Mouse (Mus musculus) hematopoietic stem cell, adult 5-6 weeks (primary cell): ENCODE measurements around the gene Siglec1. TPM values are rescaled to one million over a fixed set of nuclear protein-coding genes. Genes with fewer than 3 reads are reported as not detected.
"Not testable (repeated sequence)": the region's sequence is repeated elsewhere in the genome, so short reads cannot be mapped to it uniquely, and the experiment has no call there.

Experiments
- ATAC-seq, 2 experiments: fragments of 125-278 bp in 1 of 2; replicated peaks in 1 of 2; 2 replicates each; pipeline ENCODE4 v1.8.0; 2016 to 2017; ENCODE audit warnings: inconsistent platforms in 2 of 2, mild to moderate bottlenecking in 2 of 2, moderate number of reproducible peaks in 2 of 2, low read depth in 1 of 2, moderate TSS enrichment in 1 of 2; ENCODE audit not compliant: low FRiP score in 2 of 2, poor library complexity in 2 of 2, severe bottlenecking in 2 of 2, insufficient read depth in 1 of 2, low TSS enrichment in 1 of 2
- total RNA-seq: library from RNA; stranded (forward); fragments of 172-1452, 232-1000 nt; gene quantifications from 2 replicates; pipeline ENCODE4 v1.2.3, GENCODE M21; 2017

Siglec1 gene
- total RNA-seq, 1 experiment from 2014 or later = not detected

DNA sequence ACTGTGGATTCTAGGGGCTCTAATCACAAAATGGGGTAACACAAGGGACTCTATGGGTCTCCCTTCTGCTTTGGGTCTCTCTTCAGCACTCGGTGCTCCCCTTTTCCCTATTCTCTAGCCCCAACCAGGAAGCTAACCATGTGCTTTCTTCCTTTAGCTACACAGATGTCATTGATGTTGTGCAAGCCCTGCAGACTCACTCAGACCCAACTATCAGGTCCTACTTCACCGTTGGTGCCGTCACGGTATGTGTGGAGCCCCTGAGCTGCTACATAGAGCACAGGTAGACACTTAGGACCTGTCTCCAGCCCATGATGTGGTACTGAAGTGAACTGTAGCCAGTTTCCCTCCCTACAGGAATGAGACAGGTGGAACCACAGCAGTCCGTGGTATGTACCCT, 19.4 kb upstream of the Siglec1 start:
- ATAC-seq = no peak

DNA sequence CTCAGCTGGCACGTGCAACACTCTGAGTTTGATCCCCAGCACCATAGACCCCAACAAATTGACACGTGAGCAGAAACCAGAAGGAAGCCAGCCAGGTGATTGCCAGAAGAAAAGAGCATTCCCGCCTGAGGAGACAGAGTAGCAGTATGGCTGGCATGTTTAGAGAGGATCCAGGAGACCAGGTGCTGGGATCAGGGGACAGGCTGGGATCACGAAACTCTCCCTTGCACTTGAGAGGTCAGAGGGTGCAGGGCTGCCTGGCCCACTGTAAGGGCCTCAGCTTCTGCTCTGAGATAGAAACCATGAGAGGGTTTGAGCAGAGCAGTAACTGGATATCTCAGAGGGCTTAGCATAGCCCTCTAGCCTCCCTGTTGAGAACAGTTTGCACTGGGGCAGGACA, 18.5 kb upstream of the Siglec1 start:
- ATAC-seq = not testable (repeated sequence)

DNA sequence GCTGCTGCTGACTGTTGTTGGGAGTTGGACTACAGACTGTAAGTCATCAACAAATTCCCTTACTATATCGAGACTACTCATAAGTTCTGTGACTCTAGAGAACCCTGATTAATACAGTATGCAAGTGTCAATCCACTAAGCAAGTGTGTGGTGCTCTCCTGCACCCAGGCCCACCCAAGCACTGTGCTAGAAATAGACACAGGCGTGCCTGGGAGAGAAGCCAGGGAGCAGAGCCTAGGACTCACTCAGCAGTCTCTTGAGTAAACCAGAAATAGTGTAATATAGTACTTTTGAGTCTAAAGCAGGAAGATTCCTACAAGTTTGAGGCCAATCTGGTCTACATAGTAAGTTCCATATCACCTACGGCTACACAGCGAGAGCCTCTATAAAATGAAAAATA, 17.5 kb upstream of the Siglec1 start:
- ATAC-seq = no peak

DNA sequence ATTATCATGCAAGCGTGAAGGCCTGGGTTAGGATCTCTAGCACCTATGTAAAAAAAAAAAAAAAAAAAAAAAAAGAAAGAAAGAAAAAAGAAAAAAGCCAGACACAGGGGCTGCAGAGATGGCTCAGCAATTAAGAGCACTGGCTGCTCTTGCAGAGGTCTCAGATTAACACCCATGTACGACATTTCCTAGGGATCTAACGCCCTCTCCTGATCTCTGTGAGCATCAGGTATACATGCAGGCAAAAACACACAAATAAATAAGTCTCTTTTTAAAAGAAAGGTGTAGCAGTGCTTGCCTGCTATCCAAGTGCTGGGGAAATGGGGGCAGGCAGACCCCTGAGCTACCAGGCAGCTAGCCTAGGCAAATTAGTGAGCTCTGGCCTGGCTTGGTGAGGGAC, 15.0 kb upstream of the Siglec1 start:
- no peak for ATAC-seq

DNA sequence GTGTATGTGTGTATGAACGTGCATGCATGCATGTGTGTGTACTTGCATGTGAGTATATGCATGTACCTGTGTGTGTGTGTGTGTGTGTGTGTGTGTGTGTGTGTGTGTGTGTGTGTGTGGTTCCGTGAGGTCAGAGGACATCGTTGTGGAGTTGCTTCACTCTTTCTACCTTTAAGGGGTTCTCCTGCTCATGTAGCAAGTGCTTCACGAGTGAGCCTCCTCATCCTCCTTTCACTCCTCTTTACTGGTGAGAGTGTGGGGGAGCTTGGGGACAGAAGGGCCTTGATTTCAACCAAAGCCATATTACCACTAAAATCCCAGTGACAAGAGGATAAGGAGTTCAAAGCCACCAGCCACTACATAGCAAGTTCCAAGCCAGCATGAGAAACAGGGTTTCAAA, 10.5 kb upstream of the Siglec1 start:
- no peak for ATAC-seq

DNA sequence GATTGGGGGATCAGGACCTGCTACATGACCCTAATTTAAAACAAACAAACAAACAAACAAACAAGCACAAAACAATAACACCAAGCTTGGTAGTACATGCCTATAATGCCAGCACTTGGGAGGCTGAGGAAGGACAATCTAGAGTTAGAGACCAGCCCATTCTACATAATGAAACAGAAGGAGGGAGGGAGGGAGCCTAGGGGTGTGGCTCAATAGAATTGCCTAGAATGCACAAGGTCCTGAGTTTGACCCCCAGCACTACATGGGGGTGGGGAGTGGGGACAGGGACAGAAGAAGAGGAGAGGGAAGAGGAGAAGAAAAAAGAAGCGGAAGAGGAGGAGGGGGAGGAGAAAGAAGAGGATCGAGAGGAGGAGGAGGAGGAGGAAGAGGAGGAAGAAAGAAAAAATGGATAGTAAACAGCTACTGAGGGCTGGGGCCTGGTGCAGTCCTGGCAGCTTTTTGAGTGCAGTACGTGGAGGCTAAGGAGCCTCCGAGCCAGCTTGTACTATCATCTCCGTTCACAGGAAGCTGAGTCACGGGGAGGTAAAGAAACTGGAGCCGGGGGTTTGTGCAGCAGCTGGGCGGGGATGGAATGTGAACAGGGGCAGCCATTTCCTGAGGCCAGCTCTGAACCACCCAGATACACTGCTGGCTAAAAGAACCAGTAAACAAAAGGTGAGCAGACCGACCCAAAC, 9.7 kb upstream of the Siglec1 start:
- ATAC-seq = peak; percentile 79 to 87

DNA sequence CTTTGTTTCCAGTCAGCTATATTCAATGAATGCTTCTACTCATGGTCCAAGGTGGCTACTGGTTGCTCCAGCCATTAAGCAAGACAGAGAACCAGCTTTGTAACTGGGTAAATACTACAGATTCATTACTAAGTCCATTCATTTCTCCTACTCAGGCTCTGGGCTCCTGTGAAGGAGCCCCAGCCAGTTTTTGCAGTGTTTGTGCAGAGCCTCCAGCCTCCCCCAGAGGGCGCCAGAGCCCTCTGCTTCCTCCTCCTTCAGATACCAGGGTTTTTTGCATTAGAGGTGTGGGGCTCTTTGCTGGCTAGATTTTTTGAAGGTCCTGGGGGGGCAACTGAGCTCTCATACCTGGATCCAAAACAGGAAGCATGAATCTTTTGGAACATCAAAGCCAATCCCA, 8.3 kb upstream of the Siglec1 start:
- peak; percentile 60 to 74; a peak in 3 of 4 replicates for ATAC-seq

DNA sequence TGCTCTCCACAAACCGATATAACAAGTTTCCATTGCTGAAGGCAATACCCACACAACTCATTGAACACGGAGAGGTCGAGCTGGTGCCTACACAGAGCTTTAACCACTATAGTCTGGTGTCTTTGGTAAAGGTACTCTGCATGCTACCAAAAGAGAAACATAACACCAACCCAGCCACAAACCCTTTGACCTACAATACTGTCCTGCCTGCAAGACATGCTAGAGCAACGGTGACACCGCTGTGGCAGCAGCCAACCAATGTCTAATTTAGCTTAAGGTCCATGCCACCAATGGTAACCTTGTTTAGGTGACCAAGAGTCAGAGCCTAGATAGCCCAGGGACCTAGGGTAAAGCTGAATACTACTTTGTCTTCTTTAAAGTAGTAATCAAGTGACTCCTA, 7.0 kb upstream of the Siglec1 start:
- no peak for ATAC-seq

DNA sequence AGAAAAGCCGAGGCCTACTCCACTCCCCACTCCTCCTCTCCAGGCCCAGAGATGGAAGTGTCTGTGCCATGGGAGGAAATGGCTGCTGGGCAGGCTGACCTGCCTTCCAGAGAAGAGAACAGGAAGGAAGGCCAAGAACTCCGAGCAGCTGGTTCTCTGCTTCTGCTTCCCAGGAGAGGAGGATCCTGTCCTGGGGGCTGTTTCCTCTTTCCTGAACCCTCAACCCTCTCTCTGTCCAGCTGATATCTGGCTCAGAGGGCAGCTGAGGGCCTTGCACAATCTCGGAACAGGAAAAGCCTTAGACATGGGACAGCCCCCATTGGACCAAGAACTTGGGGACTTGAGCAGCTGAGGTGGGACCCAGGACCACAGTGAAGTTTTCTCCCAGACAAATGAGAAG, 4.3 kb upstream of the Siglec1 start:
- ATAC-seq = no peak

DNA sequence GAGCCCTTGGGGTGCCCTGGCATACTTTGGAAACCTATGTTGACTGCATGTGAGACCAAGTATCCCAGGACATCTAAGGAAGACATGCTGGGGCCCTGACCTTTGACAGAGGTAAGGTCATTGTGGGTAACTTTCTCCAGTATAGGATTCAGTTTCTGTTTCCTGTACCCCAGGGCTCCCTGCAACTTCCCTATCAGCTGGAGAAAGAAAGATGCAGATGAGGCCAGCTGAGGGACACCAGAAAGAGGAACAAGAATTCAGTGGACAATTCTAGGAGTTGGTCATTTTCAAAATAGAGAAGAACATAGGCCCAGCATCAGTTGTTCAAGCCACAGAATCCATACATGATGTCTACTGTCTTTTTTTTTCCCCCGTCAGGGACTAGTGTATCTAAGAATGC, 3.1 kb upstream of the Siglec1 start:
- ATAC-seq = peak; percentile 35 to 41; a peak in 2 of 4 replicates

DNA sequence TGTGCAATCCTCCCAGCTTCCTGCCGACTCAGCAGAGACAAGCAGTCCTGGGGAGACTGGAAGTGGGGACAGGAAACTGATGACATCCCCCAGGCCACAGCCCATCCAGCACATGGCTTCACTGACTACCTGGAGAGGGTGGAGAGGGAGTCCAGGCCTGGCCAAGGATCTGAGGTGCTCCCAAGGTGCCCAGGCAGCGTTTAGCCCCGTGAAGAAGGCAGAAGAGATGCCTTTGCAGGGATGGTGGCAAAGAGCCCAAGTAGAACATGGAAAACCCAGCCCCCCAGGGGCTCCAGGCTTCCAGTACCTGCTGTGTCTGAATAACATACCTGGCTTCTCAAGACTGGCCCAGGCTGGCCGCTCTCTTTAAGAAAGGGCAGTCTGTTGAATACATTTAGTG, 2.0 kb upstream of the Siglec1 start:
- ATAC-seq = peak in 1 of 2 experiments; percentile 7; a peak in 1 of 4 replicates

DNA sequence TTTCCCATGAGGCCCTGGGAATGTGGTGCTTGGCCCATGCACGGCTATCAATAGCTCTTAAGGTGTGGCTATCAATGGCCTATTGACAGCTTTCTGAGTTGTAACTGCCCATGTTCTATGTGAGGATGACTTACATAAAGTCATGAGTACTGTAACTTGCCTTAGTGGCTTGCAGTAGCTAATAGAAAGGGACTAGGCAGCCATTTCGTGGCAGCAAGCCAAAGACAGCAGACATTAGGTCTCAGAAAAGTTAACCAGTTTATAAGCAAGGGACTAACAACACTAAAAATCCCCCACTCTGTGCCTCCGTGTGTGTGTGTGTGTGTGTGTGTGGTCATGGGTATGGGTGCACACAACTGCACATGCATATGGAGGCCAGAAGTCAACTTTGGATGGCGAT, 2.4 kb downstream of the Siglec1 start:
- ATAC-seq = no peak

DNA sequence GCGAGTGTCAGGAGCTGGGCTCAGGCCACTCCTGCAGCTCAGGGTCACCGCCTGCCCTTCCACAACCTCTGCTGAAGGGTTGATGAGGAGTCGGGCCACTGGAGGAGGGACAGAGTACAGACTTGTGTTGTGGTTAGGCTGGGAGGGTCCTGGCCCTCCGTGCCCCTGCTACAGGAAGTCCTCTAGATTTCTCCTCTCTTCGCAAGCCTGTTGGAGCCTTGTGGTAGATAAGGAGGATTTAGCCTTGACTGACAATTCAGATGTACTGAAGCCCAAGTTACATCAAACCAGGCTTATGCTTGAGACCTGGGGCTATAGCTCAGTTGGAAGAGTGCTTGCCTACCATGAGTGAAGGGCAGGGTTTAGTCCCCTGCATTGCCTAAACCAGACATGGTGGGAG, 6.1 kb downstream of the Siglec1 start:
- peak in 1 of 2 experiments; percentile 47; a peak in 1 of 4 replicates for ATAC-seq

DNA sequence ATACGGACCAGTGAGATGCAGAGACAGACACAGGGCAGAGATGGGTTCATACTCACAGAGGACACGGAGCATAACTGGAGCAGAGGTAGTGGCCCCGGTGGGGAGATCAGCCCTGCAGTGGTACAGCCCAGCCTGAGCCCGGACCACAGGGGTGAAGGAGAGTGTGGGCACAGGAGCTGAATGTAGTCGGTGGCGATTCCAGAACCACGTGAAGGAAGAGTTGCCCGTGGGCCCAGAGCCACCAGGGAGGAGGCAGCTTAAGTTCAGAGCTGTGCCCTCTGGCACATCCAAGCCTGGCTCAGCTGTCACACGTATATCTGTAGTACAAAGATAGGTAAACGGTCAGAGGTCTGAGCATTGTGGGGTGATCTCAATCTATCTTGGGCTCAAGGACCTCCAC, 14.0 kb downstream of the Siglec1 start:
- ATAC-seq = no peak

DNA sequence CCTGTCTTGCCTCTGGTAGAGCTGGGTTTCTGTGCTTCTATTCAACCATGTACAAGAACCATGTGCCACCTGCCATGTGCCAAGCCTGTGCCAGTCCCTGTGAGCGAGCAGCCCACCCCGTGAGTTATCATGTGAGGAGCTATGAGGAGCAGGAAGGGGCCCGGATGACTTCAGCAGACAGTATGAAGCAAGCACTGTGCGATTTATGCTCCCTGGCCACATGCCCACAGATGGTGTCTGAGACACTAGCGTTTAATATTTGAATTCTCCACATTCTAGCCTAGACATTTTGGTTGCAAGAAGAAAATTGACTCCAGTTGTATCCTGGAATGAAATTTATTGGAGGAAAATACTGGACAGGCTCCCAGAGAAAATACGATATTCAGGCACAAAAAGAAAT, 19.1 kb downstream of the Siglec1 start:
- ATAC-seq = no peak

DNA sequence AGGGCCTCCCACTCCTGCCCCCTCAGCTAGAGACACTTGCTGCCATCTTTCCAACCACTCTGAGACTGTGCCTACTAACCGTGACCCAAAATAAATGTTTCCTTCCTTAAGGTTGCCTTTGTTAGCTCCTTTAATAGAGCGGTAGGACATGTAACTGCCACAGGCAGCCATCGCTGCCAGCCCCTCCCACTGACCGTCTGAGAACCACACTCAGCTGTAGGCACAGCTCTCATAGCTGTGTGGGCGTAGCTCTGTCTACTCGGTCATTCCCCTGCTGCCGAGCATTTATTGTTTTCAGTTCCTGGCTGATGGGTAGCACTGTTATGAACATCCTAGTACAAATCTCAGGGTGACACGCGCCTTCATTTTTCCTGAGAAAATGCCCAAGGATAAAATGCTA, 20.2 kb downstream of the Siglec1 start:
- ATAC-seq = no peak

DNA sequence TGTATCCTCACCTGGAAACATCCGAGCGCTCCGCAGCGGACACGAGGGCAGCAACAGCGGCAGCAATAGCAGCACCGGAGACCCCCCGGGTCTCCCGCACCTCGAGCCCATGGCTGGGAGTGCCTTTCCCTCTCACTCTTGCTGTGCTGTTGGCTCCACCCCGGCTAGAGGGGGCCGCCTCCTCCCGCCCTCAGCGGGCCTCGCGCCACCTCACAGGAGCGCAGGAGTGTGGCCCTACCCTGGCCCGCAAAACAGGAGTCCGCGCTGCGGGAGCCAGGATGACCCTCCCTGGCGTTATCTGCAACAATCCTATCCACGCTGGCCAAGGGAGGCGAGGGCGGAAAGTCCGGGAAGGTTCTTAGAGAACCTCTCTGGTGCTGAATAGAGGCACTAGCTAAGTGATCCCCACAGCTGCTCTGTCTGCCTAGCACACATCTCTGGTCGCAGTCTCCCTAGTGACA, 23.1 kb downstream of the Siglec1 start, which contains the start of gene Adam33:
Adam33 (minus strand) TSS at position 411 of the 461 bp plus-strand sequence.
- no peak for ATAC-seq

DNA sequence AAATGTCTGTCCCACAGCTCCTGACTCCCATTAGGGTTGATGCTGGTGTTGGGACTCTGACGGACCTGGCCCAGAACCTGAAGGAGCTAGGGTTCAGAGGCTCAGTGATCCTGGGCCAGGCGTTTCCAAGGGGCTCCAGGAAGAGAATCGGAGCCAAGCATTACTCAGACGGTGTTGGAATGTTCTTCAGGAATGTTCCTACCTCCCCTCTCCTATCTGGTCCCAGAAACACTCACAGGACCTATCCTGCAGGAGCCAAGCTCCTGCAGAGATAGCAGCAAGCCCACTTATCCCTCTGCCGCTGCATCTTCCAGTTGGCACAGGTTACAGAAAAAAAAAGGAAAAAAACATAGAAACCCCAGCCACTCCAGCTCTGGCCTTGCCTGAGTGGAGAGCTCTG, 25.0 kb downstream of the Siglec1 start:
- ATAC-seq = no peak

DNA sequence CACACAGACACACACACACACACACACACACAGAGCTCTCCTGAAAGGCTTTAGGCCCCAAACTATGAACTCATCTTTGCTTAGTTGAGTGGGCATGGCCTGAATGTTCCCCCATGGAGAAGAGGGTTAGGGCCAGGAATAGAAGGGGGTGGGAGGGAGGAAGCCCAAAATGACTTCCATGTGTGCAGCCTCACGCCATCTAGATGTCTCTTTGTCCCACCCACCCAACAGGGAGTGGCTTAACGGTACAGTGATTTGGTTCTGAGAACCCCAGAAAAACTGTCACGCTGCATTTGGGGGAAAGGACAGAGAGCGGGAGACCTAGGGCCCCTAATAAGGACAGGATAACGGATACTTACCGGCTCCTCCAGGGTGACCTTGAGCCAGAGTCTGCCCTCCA, 25.8 kb downstream of the Siglec1 start:
- ATAC-seq = no peak
